Mouse (Mus musculus) heart, postnatal 0 days (tissue): Measurements from ENCODE around the gene BC048671. TPM values are rescaled to one million over a fixed set of nuclear protein-coding genes. Genes with fewer than 3 reads are reported as not detected.

ENCODE experiments used
- ATAC-seq: fragments of 200-750 bp; cut with Nextera tagmentation; 2 replicates; pipeline ENCODE4 v1.8.0; 2017; ENCODE audit warnings: low read depth, moderate number of reproducible peaks, moderate library complexity; ENCODE audit not compliant: insufficient read depth
- DNase-seq: peaks from one replicate; pipeline ENCODE4 v3.0.0-alpha.2; 2016; ENCODE audit warnings: low spot score
- H3K27ac ChIP-seq: fragments of 300-500 bp; sonication (generic); 2 replicates; pipeline ENCODE4 v1.5.1; 2014; ENCODE audit warnings: low read depth, mild to moderate bottlenecking
- H3K27me3 ChIP-seq: fragments of 300-500 bp; sonication (generic); 2 replicates; pipeline ENCODE4 v1.6.1; 2014; ENCODE audit warnings: low read length, mixed read lengths; ENCODE audit not compliant: control insufficient read depth, insufficient read depth
- H3K36me3 ChIP-seq: fragments of 300-500 bp; sonication (generic); replicated peaks from 2 replicates; pipeline ENCODE4 v1.6.1; 2014; ENCODE audit warnings: low read length, mixed read lengths; ENCODE audit not compliant: control insufficient read depth, insufficient read depth
- H3K4me1 ChIP-seq: fragments of 300-500 bp; sonication (generic); 2 replicates; pipeline ENCODE4 v1.6.1; 2014; ENCODE audit warnings: antibody characterized with exemption; ENCODE audit not compliant: control insufficient read depth, insufficient read depth
- H3K4me2 ChIP-seq: fragments of 300-500 bp; sonication (generic); 2 replicates; pipeline ENCODE4 v1.6.1; 2014; ENCODE audit warnings: low read depth, mild to moderate bottlenecking, low read length, moderate library complexity
- H3K4me3 ChIP-seq: fragments of 300-500 bp; sonication (generic); 2 replicates; pipeline ENCODE4 v1.5.1; 2014; ENCODE audit warnings: low read depth, low read length
- H3K9ac ChIP-seq: fragments of 300-500 bp; sonication (generic); replicated peaks from 2 replicates; pipeline ENCODE4 v1.6.1; 2014; ENCODE audit warnings: low read depth, low read length, mixed read lengths
- H3K9me3 ChIP-seq: fragments of 300-500 bp; sonication (generic); replicated peaks from 2 replicates; pipeline ENCODE4 v1.6.1; 2016; ENCODE audit warnings: low read length; ENCODE audit not compliant: control insufficient read depth
- CTCF ChIP-seq: IDR thresholded peaks from 2 replicates; pipeline ENCODE4 v1.5.1; 2016; ENCODE audit warnings: antibody characterized with exemption, control low read depth, low read depth
- EP300 ChIP-seq: IDR thresholded peaks from 2 replicates; pipeline ENCODE4 v1.6.1; 2016; ENCODE audit warnings: antibody characterized with exemption, low read depth
- WGBS: fragments of 180-500 bp; shearing (Covaris S2); extraction: QIAGEN DNeasy Blood & Tissue Kit; methylation state at CpG from one replicate; pipeline ENCODE4 v1.1.7; 2014; 5-methylcytosine and 5-hydroxymethylcytosine counted together
- polyA plus RNA-seq: library from polyadenylated mRNA; unstranded; fragments of >200 nt; fragmentation: Nextera tagmentation; extraction: Ambion mirVana; gene quantifications from 2 replicates; pipeline ENCODE4 v1.2.1, GENCODE M21; 2015
- total RNA-seq: library from RNA; depleted of rRNA; stranded (reverse); fragments of >200 nt; gene quantifications from 2 replicates; pipeline ENCODE4 v1.2.3, GENCODE M21; 2014; ENCODE audit warnings: low replicate concordance

Gene BC048671
- total and polyA plus RNA-seq, 2 experiments from 2014 or later, result not detected

- Histone ChIP-seq H3K4me2 (no peak overlapping the region), H3K4me3 (no peak overlapping the region), H3K4me1 (no peaks in the 10 kb centered on the region), H3K9ac (no peak overlapping the region), H3K36me3 (no peaks in the 10 kb centered on the region), H3K27me3 (no peaks in the 10 kb centered on the region), H3K27ac (no peak overlapping the region), H3K9me3 (no peaks in the 10 kb centered on the region)
- 79% methylated on average over 2 of the region's 2 CpGs for WGBS
- no peak for DNase-seq
- ATAC-seq, result no peak
- TF ChIP-seq CTCF, result no peak
- no peak for TF ChIP-seq EP300
Measured at GRCm38 (mm10) chr6:90317510-90318258, 16.7 kb downstream of the BC048671 start.

GRCm38 (mm10) chr6:90319019-90319418, 18.0 kb downstream of the BC048671 start:
- WGBS, result 94% methylated on average over 2 of the region's 2 CpGs
- Histone ChIP-seq H3K27ac (no peak overlapping the region), H3K9ac (no peak overlapping the region), H3K9me3 (no peaks in the 10 kb centered on the region), H3K4me3 (no peak overlapping the region), H3K4me2 (no peak overlapping the region), H3K4me1 (no peaks in the 10 kb centered on the region), H3K27me3 (no peaks in the 10 kb centered on the region), H3K36me3 (no peaks in the 10 kb centered on the region)
- TF ChIP-seq CTCF, result no peak
- no peak for ATAC-seq
- no peak for DNase-seq

DNA sequence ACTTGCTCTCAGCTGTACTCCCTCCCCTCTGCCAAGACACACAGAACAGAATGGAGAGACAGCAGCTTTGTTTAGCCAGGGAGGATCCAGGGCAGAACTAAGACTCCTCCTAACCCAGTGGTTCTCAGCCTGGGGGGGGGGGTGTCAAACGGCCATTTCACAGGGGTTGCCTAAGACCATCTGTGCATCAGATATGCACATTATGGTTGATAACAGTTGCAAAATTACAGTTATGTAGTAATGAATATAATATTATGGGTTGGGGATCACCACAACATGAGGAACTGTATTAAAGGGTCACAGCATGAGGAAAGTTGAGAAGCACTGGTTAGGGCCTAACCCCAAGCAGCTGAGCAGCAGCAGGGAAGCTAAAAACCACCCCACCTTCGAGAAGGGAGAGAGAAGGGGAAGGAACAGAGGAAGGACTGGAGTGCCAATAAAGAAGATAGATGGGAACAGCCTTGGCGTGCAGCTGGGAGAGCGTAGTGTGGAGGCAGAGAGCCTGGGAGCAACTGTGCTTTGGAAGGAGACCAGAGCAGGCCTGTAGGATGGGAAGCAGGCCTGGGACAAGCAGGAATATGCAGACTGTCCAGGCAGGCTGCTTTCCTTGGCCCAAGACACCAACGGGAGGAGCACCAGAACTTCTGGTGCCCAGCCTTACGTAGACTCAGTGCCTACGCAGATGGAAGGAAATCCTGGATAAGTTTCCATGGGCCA, 18.6 kb downstream of the BC048671 start:
- Histone ChIP-seq H3K27me3 (0 out of 2 replicates have a peak, but pooled peaks cover under 1% of the 10 kb centered on the region), H3K4me1 (no peaks in the 10 kb centered on the region), H3K9me3 (no peaks in the 10 kb centered on the region), H3K27ac (no peak overlapping the region), H3K36me3 (no peaks in the 10 kb centered on the region), H3K4me3 (no peak overlapping the region), H3K4me2 (no peak overlapping the region), H3K9ac (no peak overlapping the region)
- DNase-seq (no peak), ATAC-seq (no peak)
- 66% methylated on average over 7 of the region's 7 CpGs for WGBS
- TF ChIP-seq EP300 (no peak), CTCF (no peak)

DNA sequence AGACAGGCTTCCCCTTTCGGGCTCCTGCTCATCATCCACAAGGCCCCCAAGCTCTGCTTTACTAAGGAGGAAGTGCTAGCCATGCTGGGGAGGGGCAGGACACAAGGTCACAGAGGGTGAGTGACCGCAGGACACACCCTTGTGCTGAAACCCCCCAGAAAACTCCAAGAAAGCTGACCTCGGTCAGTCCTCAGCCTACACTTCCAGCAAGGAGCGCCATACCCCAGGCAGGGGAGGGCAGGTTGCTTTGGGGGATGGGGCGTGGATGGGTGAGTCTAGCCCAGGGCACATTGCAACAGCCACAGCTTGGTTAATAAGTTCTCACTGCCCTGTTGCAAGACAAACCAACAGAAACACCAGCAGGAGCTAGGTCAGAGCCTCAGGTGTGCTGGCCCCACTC, 19.4 kb downstream of the BC048671 start:
- no peak overlapping the region for H3K4me2 ChIP-seq
- DNase-seq (no peak), ATAC-seq (no peak)
- peaks cover 7% of the 10 kb centered on the region for H3K27me3 ChIP-seq
- no peak overlapping the region for H3K9ac ChIP-seq
- TF ChIP-seq EP300 (no peak), CTCF (no peak)
- H3K9me3 ChIP-seq, result no peaks in the 10 kb centered on the region
- H3K36me3 ChIP-seq, result no peaks in the 10 kb centered on the region
- 68% methylated on average over 5 of the region's 5 CpGs for WGBS
- no peak overlapping the region for H3K27ac ChIP-seq
- H3K4me3 ChIP-seq, result no peak overlapping the region
- H3K4me1 ChIP-seq, result 0 out of 2 replicates have a peak, but pooled peaks cover 6% of the 10 kb centered on the region

GRCm38 (mm10) chr6:90321811-90322210, 20.8 kb downstream of the BC048671 start:
- 0 out of 2 replicates have a peak, but pooled peaks cover 6% of the 10 kb centered on the region for H3K4me1 ChIP-seq
- peaks cover 16% of the 10 kb centered on the region for H3K27me3 ChIP-seq
- H3K4me2 ChIP-seq, result no peak overlapping the region
- H3K4me3 ChIP-seq, result no peak overlapping the region
- H3K9ac ChIP-seq, result no peak overlapping the region
- 33% methylated on average over 4 of the region's 4 CpGs for WGBS
- no peaks in the 10 kb centered on the region for H3K9me3 ChIP-seq
- DNase-seq, result no peak
- no peak for ATAC-seq
- no peak for TF ChIP-seq CTCF
- no peak for TF ChIP-seq EP300
- no peaks in the 10 kb centered on the region for H3K36me3 ChIP-seq
- H3K27ac ChIP-seq, result no peak overlapping the region
